Mouse (Mus musculus) ES-E14 (cell line): Measurements from ENCODE around the gene Rnf207. TPM values are rescaled to one million over a fixed set of nuclear protein-coding genes. Genes with fewer than 3 reads are reported as not detected.
A peak's percentile ranks its signal among the peaks of the same experiment; 100 is the strongest.

Experiments used
- DNase-seq: peaks from one replicate; pipeline ENCODE4 v3.0.0-alpha.2; 2013; ENCODE audit warnings: low read depth, low spot score
- H3K27ac ChIP-seq: 2 replicates; pipeline ENCODE4 v1.5.1; 2012; ENCODE audit warnings: low read depth, mild to moderate bottlenecking, low read length, moderate library complexity, mixed read lengths; ENCODE audit not compliant: poor library complexity, insufficient read depth, severe bottlenecking
- H3K36me3 ChIP-seq: 2 replicates; pipeline ENCODE4 v1.6.1; 2012; ENCODE audit warnings: mild to moderate bottlenecking, low read length, moderate library complexity, mixed read lengths; ENCODE audit not compliant: control insufficient read depth, poor library complexity, insufficient read depth, severe bottlenecking
- H3K4me1 ChIP-seq, 2 experiments: fragments of 150-350 bp in 1 of 2; sonication (generic) in 1 of 2; 2 replicates each; pipeline ENCODE4 v1.6.1; 2012; ENCODE audit warnings: low read length in 2 of 2, mild to moderate bottlenecking in 1 of 2, mixed read lengths in 1 of 2; ENCODE audit not compliant: control insufficient read depth in 2 of 2, insufficient read depth in 2 of 2, poor library complexity in 1 of 2
- H3K4me3 ChIP-seq, 2 experiments: fragments of 150-350 bp in 1 of 2; sonication (generic) in 1 of 2; 2 replicates each; pipeline ENCODE4 v1.5.1; 2012; ENCODE audit warnings: low read length in 2 of 2, low read depth in 1 of 2, mild to moderate bottlenecking in 1 of 2, mixed read lengths in 1 of 2; ENCODE audit not compliant: insufficient read depth in 1 of 2, poor library complexity in 1 of 2, severe bottlenecking in 1 of 2
- H3K9ac ChIP-seq: 2 replicates; pipeline ENCODE4 v1.6.1; 2012; ENCODE audit warnings: low read depth, mild to moderate bottlenecking, low read length, mixed read lengths; ENCODE audit not compliant: poor library complexity, insufficient read depth, severe bottlenecking
- H3K9me3 ChIP-seq: fragments of 150-350 bp; sonication (generic); 2 replicates; pipeline ENCODE4 v1.6.1; 2012; ENCODE audit warnings: low read depth, mild to moderate bottlenecking, low read length; ENCODE audit not compliant: control insufficient read depth, insufficient read depth
- CHD2 ChIP-seq: IDR thresholded peaks from 2 replicates; pipeline ENCODE4 v1.6.1; 2014; ENCODE audit warnings: mild to moderate bottlenecking, low read depth, low read length, inconsistent platforms
- HCFC1 ChIP-seq: IDR thresholded peaks from 2 replicates; pipeline ENCODE4 v1.6.1; 2012; ENCODE audit warnings: low read length, inconsistent platforms, borderline replicate concordance; ENCODE audit not compliant: insufficient read depth
- MAFK ChIP-seq: IDR thresholded peaks from 2 replicates; pipeline ENCODE4 v1.6.1; 2014; ENCODE audit warnings: mild to moderate bottlenecking, low read depth, low read length, inconsistent platforms; ENCODE audit not compliant: insufficient read depth
- ZC3H11A ChIP-seq: IDR thresholded peaks from 2 replicates; pipeline ENCODE4 v1.6.1; 2012; ENCODE audit warnings: low read depth, mild to moderate bottlenecking, inconsistent platforms, low read length, borderline replicate concordance
- ZNF384 ChIP-seq: IDR thresholded peaks from 2 replicates; pipeline ENCODE4 v1.6.1; 2012; ENCODE audit warnings: low read depth, low read length, inconsistent platforms
- in situ Hi-C, 2 experiments: fragments of 600-800 bp; cut with MboI; formaldehyde crosslinking; loops; one replicate each; pipeline ENCODE4 v1.15.1; 2025; ENCODE audit warnings: low sequenced_read_pairs in 2 of 2, inconsistent platforms in 1 of 2; ENCODE audit not compliant: unreplicated experiment in 2 of 2
- total RNA-seq: library from RNA; depleted of rRNA; stranded (reverse); fragments of 300-350 nt; gene quantifications from 2 replicates; pipeline ENCODE4 v1.2.3, GENCODE M21; 2012

Gene Rnf207
- total RNA-seq, 1 experiment = 4.6 TPM

DNA sequence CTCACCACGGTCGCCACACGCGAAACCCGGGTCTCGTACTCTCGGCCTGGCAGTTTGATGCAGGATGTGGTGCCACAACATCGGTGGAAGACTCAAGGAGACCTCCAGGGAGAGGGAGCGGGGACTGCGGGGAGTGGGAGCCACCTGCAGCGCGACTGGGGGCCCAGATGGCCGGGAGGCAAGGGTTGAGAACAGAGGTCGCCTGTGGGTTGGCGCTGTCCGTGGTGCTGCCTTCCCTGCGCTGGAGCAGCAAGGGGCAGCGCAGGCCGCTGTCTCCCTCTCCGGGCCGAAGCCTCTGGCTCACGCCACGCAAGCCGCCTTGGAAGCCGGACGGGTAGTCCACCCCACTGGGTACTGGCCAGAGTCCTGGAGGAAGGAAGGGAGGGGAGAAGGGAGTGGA, 31.9 kb downstream of the Rnf207 start:
- Histone ChIP-seq H3K4me1 (peaks cover 7 to 37% of the 10 kb centered on the region in 2 experiments; a peak in 2 of 4 replicates), H3K9me3 (no peaks in the 10 kb centered on the region), H3K27ac (no peak overlapping the region), H3K9ac (no peak overlapping the region), H3K4me3 (peak overlapping the region; percentile 44 to 63; a peak in 3 of 4 replicates), H3K36me3 (no peaks in the 10 kb centered on the region)
- no peak for TF ChIP-seq MAFK
- no peak for TF ChIP-seq ZNF384
- no peak for TF ChIP-seq CHD2
- TF ChIP-seq ZC3H11A = no peak
- TF ChIP-seq HCFC1 = no peak
- DNase-seq = peak; percentile 53
- in situ Hi-C loops = no loop called here

DNA sequence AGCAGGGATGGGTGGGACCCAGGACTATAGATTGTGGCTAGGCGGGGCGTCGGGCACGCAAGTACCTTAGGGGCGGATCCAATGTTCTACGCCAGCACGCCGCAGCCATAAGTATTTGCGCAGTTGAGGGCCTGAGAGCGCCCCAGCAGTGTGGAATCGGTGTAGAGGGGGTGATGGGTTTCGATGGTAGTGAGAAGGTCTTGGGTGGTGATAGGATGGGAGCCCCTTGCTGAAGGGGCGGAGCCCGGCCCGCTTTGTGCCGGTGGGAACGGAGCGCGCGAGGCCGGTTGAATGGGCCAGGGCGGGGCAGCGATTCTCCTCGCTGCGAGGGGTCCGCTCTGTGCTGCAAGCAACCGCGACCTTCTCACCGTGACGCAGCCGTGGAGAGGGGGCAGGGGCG, 32.6 kb downstream of the Rnf207 start:
- peak overlapping the region; percentile 44 to 63 for H3K4me3 ChIP-seq
- H3K27ac ChIP-seq = no peak overlapping the region
- H3K9me3 ChIP-seq = no peaks in the 10 kb centered on the region
- no peak for TF ChIP-seq ZNF384
- H3K9ac ChIP-seq = no peak overlapping the region
- in situ Hi-C loops = no loop called here
- H3K36me3 ChIP-seq = no peaks in the 10 kb centered on the region
- peak; percentile 47 for DNase-seq
- H3K4me1 ChIP-seq = peaks cover 7 to 33% of the 10 kb centered on the region in 2 experiments; a peak in 2 of 4 replicates

DNA sequence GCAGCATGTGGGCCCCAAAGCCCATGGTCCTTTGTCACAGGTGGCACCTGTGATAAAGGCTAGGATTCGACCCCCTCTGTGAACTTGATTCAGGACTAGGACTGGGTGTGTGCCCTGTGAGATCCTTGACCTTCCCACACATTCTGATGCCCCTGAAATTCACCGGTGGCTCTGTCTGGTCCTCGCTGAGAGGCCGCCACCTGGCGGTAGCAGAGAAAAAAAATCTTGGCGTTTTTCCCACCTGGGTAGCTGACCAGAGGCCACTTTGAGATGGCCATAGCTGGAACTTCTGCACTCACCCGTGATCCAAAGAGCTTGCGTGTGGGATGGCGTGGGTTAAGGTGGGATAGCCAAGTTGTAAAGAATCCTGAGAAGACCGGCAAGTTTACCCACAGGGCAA, 33.3 kb downstream of the Rnf207 start:
- Histone ChIP-seq H3K27ac (no peak overlapping the region), H3K36me3 (no peaks in the 10 kb centered on the region), H3K4me1 (peaks cover 7 to 31% of the 10 kb centered on the region in 2 experiments; a peak in 2 of 4 replicates), H3K9ac (no peak overlapping the region), H3K4me3 (no peak overlapping the region), H3K9me3 (no peaks in the 10 kb centered on the region)
- no peak for TF ChIP-seq ZC3H11A
- TF ChIP-seq CHD2 = no peak
- TF ChIP-seq ZNF384 = no peak
- no peak for TF ChIP-seq HCFC1
- no peak for TF ChIP-seq MAFK
- in situ Hi-C loops = no loop called here
- no peak for DNase-seq

DNA sequence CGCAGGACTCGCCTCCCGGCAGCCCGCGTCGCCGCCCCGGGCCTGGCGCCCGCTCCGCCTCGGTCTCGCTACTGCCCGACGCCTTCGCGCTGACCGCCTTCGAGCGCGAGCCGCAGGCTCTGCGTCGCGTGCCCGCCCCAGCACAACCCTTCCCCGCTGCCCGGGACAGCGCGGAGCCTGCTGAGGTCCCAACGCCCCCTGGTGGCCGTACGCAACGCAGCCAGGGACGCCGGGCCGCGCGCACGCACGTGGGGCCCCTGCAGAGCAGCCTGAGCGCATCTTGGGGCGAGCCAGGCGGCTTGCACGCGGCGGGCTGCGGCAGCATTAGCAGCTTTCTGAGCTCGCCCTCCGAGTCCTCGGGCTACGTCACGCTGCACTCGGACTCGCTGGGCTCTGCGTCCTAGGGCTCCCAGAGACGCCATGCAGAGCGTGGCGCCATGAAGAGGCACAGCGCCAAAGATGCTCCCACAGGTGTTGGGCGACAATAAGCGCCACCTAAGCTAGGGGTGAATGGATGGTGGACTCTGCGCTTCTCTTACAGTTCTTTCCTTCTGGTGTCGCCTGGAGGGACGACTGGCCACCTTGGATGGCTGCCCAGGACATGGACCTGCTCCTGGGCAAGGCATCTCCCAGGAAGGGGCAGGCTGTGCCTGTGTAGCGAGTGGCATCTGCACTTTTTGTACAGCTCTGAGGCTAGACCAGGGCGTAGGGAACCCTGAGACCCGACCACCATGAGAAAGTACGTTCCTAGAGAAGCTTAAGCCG, 35.4 kb downstream of the Rnf207 start:
- H3K9me3 ChIP-seq = no peaks in the 10 kb centered on the region
- H3K9ac ChIP-seq = peak overlapping the region; percentile 23
- TF ChIP-seq HCFC1 (no peak), MAFK (no peak), ZC3H11A (no peak), CHD2 (no peak), ZNF384 (no peak)
- H3K36me3 ChIP-seq = no peaks in the 10 kb centered on the region
- H3K4me3 ChIP-seq = peak overlapping the region; percentile 35 to 54; a peak in 3 of 4 replicates
- DNase-seq = peak; percentile 52
- peaks cover 7 to 28% of the 10 kb centered on the region in 2 experiments; a peak in 2 of 4 replicates for H3K4me1 ChIP-seq
- H3K27ac ChIP-seq = no peak overlapping the region
- in situ Hi-C loops = no loop called here

DNA sequence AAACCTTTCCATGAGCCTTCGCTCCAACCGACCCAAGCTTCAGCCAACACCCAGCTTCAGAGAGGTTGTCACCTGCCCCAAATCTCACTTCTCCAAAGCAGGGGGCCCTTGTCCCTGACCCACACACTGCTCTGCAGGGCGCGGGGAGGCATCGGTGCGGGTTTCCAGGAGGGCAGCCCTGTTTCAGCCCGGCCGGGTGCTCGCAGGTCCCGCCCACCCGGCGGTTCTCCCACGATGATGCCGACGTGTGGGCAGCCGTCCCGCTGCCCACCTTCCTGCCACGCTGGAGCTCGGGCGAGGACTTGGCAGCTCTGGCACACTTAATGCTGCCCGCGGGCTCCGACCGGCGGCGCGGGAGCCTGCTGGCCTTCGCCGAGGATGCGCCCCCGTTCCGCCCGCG, 36.1 kb downstream of the Rnf207 start:
- Histone ChIP-seq H3K9ac (peak overlapping the region; percentile 23), H3K9me3 (no peaks in the 10 kb centered on the region), H3K27ac (no peak overlapping the region), H3K4me1 (peaks cover 7 to 22% of the 10 kb centered on the region in 2 experiments; a peak in 2 of 4 replicates), H3K36me3 (no peaks in the 10 kb centered on the region), H3K4me3 (peak overlapping the region; percentile 35 to 54; a peak in 3 of 4 replicates)
- in situ Hi-C loops = no loop called here
- TF ChIP-seq MAFK = no peak
- TF ChIP-seq ZNF384 = no peak
- TF ChIP-seq CHD2 = no peak
- no peak for TF ChIP-seq HCFC1
- TF ChIP-seq ZC3H11A = no peak
- DNase-seq = no peak
